Mouse (Mus musculus) kidney, embryonic 14.5 days (tissue): ENCODE data around the gene Emilin3. TPM values are rescaled to one million over a fixed set of nuclear protein-coding genes. Genes with fewer than 3 reads are reported as not detected.

Experiments
- ATAC-seq: fragments of 200-750 bp; cut with Nextera tagmentation; 2 replicates; pipeline ENCODE4 v1.8.0; 2017; ENCODE audit warnings: moderate number of reproducible peaks, mild to moderate bottlenecking, moderate TSS enrichment, moderate library complexity; ENCODE audit not compliant: low FRiP score, low TSS enrichment
- H3K27ac ChIP-seq: fragments of 300-500 bp; sonication (generic); 2 replicates; pipeline ENCODE4 v1.5.1; 2014; ENCODE audit warnings: low read depth, mild to moderate bottlenecking, low read length, moderate library complexity, mixed read lengths
- H3K27me3 ChIP-seq: fragments of 300-500 bp; sonication (generic); 2 replicates; pipeline ENCODE4 v1.6.1; 2014; ENCODE audit warnings: mild to moderate bottlenecking, low read length; ENCODE audit not compliant: control insufficient read depth, insufficient read depth
- H3K36me3 ChIP-seq: fragments of 300-500 bp; sonication (generic); 2 replicates; pipeline ENCODE4 v1.6.1; 2014; ENCODE audit warnings: low read length, mixed read lengths; ENCODE audit not compliant: control insufficient read depth, insufficient read depth
- H3K4me1 ChIP-seq: fragments of 300-500 bp; sonication (generic); 2 replicates; pipeline ENCODE4 v1.6.1; 2014; ENCODE audit warnings: low read length, mixed read lengths; ENCODE audit not compliant: control insufficient read depth, insufficient read depth
- H3K4me2 ChIP-seq: fragments of 300-500 bp; sonication (generic); replicated peaks from 2 replicates; pipeline ENCODE4 v1.6.1; 2014; ENCODE audit warnings: low read depth, mild to moderate bottlenecking, low read length
- H3K4me3 ChIP-seq: fragments of 300-500 bp; sonication (generic); 2 replicates; pipeline ENCODE4 v1.5.1; 2014; ENCODE audit warnings: mild to moderate bottlenecking, low read length
- H3K9ac ChIP-seq: fragments of 300-500 bp; sonication (generic); 2 replicates; pipeline ENCODE4 v1.6.1; 2014; ENCODE audit warnings: low read depth, mild to moderate bottlenecking, low read length, moderate library complexity
- H3K9me3 ChIP-seq: fragments of 300-500 bp; sonication (generic); 2 replicates; pipeline ENCODE4 v1.6.1; 2016; ENCODE audit warnings: low read length; ENCODE audit not compliant: control insufficient read depth
- WGBS: fragments of 180-500 bp; shearing (Covaris S2); extraction: QIAGEN DNeasy Blood & Tissue Kit; methylation state at CpG from one replicate; pipeline ENCODE4 v1.1.7; 2014; 5-methylcytosine and 5-hydroxymethylcytosine counted together
- polyA plus RNA-seq: library from polyadenylated mRNA; unstranded; fragments of >200 nt; fragmentation: Nextera tagmentation; extraction: Ambion mirVana; gene quantifications from 2 replicates; pipeline ENCODE4 v1.2.1, GENCODE M21; 2014

The Emilin3 gene
- polyA plus RNA-seq, 1 experiment from 2014 or later = 3.5 TPM

GRCm38 (mm10) chr2:160921285-160921684 is 9.2 kb upstream of the Emilin3 start:
- no peak overlapping the region for H3K27ac ChIP-seq
- H3K4me1 ChIP-seq = no peaks in the 10 kb centered on the region
- no peak overlapping the region for H3K4me3 ChIP-seq
- H3K36me3 ChIP-seq = no peaks in the 10 kb centered on the region
- ATAC-seq = no peak
- 50% methylated on average over 7 of the region's 7 CpGs for WGBS
- H3K9ac ChIP-seq = no peak overlapping the region
- no peak overlapping the region for H3K4me2 ChIP-seq
- H3K9me3 ChIP-seq = no peaks in the 10 kb centered on the region
- H3K27me3 ChIP-seq = no peaks in the 10 kb centered on the region

- Histone ChIP-seq H3K9me3 (no peaks in the 10 kb centered on the region), H3K4me1 (no peaks in the 10 kb centered on the region; the same call in 1 of the 2 replicates), H3K27ac (no peak overlapping the region), H3K4me3 (no peak overlapping the region), H3K9ac (no peak overlapping the region), H3K4me2 (no peak overlapping the region), H3K36me3 (no peaks in the 10 kb centered on the region), H3K27me3 (no peaks in the 10 kb centered on the region)
- 94% methylated on average over 2 of the region's 2 CpGs for WGBS
- ATAC-seq = no peak
Measured at GRCm38 (mm10) chr2:160918930-160919215, 6.7 kb upstream of the Emilin3 start.

GRCm38 (mm10) chr2:160918154-160918929 is 6.2 kb upstream of the Emilin3 start:
- no peaks in the 10 kb centered on the region for H3K9me3 ChIP-seq
- H3K27me3 ChIP-seq = peaks cover under 1% of the 10 kb centered on the region; the same call in 1 of the 2 replicates
- H3K27ac ChIP-seq = no peak overlapping the region
- H3K36me3 ChIP-seq = no peaks in the 10 kb centered on the region
- WGBS = 66% methylated on average over 7 of the region's 8 CpGs
- no peak overlapping the region for H3K4me3 ChIP-seq
- ATAC-seq = no peak
- no peaks in the 10 kb centered on the region; the same call in 1 of the 2 replicates for H3K4me1 ChIP-seq
- no peak overlapping the region for H3K9ac ChIP-seq
- no peak overlapping the region for H3K4me2 ChIP-seq

GRCm38 (mm10) chr2:160917313-160917712 is 5.2 kb upstream of the Emilin3 start:
- no peak for ATAC-seq
- no peak overlapping the region for H3K9ac ChIP-seq
- H3K4me3 ChIP-seq = no peak overlapping the region
- H3K4me1 ChIP-seq = no peaks in the 10 kb centered on the region; the same call in 1 of the 2 replicates
- H3K36me3 ChIP-seq = no peaks in the 10 kb centered on the region
- H3K4me2 ChIP-seq = no peak overlapping the region
- peaks cover 9% of the 10 kb centered on the region for H3K27me3 ChIP-seq
- H3K9me3 ChIP-seq = no peaks in the 10 kb centered on the region
- WGBS = 88% methylated on average over 3 of the region's 3 CpGs
- no peak overlapping the region for H3K27ac ChIP-seq

- no peak overlapping the region for H3K9ac ChIP-seq
- no peak overlapping the region for H3K27ac ChIP-seq
- no peak overlapping the region for H3K4me3 ChIP-seq
- H3K4me1 ChIP-seq = no peaks in the 10 kb centered on the region; the same call in 1 of the 2 replicates
- H3K9me3 ChIP-seq = no peaks in the 10 kb centered on the region
- 87% methylated on average over 8 of the region's 8 CpGs for WGBS
- H3K36me3 ChIP-seq = no peaks in the 10 kb centered on the region
- H3K4me2 ChIP-seq = no peak overlapping the region
- no peak for ATAC-seq
- H3K27me3 ChIP-seq = peaks cover 14% of the 10 kb centered on the region
Measured at GRCm38 (mm10) chr2:160916714-160917113, 4.6 kb upstream of the Emilin3 start.

GRCm38 (mm10) chr2:160915821-160916610 is 3.9 kb upstream of the Emilin3 start:
- WGBS = 71% methylated on average over 13 of the region's 13 CpGs
- Histone ChIP-seq H3K4me2 (no peak overlapping the region), H3K27ac (no peak overlapping the region), H3K27me3 (peaks cover 21% of the 10 kb centered on the region), H3K36me3 (no peaks in the 10 kb centered on the region), H3K4me1 (no peaks in the 10 kb centered on the region; the same call in 1 of the 2 replicates), H3K9me3 (no peaks in the 10 kb centered on the region), H3K4me3 (no peak overlapping the region), H3K9ac (no peak overlapping the region)
- no peak for ATAC-seq

- 85% methylated on average over 9 of the region's 9 CpGs for WGBS
- no peaks in the 10 kb centered on the region; the same call in 1 of the 2 replicates for H3K4me1 ChIP-seq
- ATAC-seq = no peak
Measured at GRCm38 (mm10) chr2:160914656-160915055, 2.5 kb upstream of the Emilin3 start.

GRCm38 (mm10) chr2:160911558-160912201 is 448 bp downstream of the Emilin3 start:
- Histone ChIP-seq H3K27me3 (peaks cover 30% of the 10 kb centered on the region), H3K27ac (no peak overlapping the region), H3K4me1 (no peaks in the 10 kb centered on the region; the same call in 1 of the 2 replicates), H3K4me3 (peak overlapping the region; percentile 45), H3K4me2 (peak overlapping the region; percentile 97), H3K9ac (peak overlapping the region; percentile 43), H3K36me3 (0 out of 2 replicates have a peak, but pooled peaks cover 3% of the 10 kb centered on the region), H3K9me3 (no peaks in the 10 kb centered on the region)
- peak; percentile 54 for ATAC-seq
- WGBS = under 1% methylated on average over 53 of the region's 64 CpGs

More at GRCm38 (mm10) chr2:160914656-160915055, 2.5 kb upstream of the Emilin3 start:
- Histone ChIP-seq H3K27me3 (peaks cover 30% of the 10 kb centered on the region), H3K36me3 (no peaks in the 10 kb centered on the region), H3K9ac (no peak overlapping the region), H3K4me3 (no peak overlapping the region), H3K9me3 (no peaks in the 10 kb centered on the region), H3K4me2 (no peak overlapping the region), H3K27ac (no peak overlapping the region)
